Mouse (Mus musculus) right cerebral cortex, postnatal 36 days (tissue): Measurements from ENCODE around the gene Spred2.
"Not testable (repeated sequence)": the region's sequence is repeated elsewhere in the genome, so short reads cannot be mapped to it uniquely, and the experiment has no call there.

Source experiments
- DNase-seq, 2 experiments: peaks; one replicate each; pipeline ENCODE4 v3.0.0; 2022; ENCODE audit warnings: low spot score in 2 of 2, mixed read lengths in 1 of 2

Gene Spred2

DNA sequence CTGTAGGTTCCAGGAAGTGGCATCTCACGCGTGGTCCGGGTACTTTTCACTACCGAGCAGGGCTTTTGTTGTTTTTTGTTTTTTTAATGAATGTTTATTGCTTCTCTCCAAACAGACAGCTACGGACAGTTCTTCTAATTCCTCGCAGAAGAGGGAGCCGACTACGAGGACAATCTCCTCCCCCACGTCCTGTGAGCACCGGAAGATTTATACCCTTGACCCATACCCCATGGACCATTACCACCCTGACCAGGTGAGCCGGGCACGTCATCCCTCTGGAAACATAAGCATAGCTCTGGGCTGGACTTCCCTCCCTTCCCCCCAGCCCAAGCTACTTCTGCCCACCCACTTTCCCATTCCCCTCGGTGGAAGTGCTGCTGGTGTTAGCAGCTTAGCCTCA lies 93.8 kb downstream of the Spred2 start:
- no peak for DNase-seq

DNA sequence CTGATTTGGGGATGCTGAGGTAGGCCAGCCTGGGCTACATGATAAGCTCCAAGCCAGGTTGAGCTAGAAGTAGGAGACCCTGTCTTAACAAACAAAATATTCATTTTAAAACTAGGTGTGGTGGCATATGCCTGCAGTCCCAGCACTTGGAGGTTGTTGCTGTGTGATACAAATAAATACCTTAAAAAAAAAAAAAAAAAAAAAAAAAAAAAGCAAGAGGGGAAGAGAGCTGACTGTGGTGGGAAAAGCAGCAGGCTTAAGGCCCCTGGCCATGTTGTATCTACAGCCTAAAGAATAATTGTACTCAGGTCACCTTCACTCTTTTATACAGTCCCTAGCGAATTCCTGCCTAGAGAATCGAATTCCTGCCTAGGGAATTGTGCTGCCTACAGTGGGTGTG lies 94.7 kb downstream of the Spred2 start:
- no peak for DNase-seq

DNA sequence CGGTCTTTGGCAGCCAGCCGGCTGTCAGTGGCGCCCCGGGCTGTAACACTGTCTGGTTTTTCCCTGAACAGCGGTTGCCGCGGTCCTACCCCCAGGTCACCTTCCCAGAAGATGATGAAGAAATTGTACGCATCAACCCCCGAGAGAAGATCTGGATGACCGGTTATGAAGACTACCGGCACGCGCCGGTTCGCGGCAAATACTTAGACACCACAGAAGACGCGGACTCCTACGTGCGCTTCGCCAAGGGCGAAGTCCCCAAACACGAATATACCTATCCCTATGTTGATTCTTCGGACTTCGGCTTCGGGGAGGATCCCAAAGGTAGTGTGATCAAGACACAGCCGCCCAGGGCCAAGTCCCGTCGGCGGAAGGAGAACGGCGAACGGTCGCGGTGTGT lies 96.5 kb downstream of the Spred2 start:
- DNase-seq: no peak

DNA sequence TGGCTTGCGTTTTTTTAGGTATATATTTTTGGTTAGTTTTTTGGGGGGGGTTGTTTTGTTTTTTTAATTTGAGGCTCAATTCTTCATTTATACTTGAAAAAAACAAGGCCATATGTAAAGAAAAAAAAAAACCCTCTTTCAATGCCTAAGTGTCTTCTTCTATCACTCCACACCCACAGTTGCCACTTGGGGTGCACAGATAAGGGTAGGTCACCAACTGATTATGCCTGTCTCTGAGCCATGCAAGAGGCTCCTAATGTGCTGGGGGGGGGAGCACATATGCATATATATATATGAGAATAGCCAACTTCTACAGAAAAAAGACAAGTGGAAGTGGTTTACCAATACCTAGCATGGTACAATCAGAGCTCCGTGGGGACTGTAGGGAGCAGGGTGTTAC lies 98.3 kb downstream of the Spred2 start:
- DNase-seq: no peak

GRCm38 (mm10) chr11:20022911-20023482 lies 98.8 kb downstream of the Spred2 start:
- no peak for DNase-seq

DNA sequence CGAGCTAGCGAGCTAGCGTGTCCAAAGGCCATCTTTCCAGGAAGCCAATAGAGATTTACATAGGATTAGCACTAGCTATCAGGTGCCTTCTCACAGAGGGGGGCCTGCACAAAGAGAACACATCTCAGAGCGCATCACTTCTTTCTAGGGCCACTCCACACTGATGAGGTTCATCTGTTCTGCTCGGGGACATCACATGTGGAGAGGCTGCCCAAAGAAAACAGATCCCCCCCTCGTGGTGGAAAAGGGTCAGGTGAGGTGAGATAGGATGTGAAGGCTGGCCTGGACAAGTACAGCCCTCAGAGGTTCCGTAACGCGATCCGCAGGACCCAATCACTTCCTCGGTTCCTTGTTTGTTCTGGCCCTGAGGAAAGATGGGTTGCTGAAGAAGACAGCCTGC lies 101.7 kb downstream of the Spred2 start:
- no peak for DNase-seq

DNA sequence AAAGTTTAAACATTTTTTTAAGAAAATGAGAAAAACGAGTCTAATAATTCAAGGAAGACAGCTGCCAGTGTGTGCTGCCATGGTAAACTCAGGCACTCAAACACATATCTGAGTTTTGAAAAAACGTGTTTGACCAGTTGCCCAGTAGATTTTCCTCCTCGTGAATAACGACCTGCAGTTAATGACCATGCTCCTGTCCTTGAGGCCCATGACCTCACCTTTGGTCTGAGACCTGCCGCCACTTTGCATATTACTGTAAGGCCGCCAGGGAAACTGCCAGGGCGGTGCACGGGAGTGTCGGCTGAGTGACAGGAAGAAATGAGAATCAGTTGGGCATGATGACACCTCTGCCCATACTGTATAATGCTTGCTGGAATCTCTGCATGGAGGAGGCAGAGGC lies 103.5 kb downstream of the Spred2 start:
- DNase-seq: no peak

- no peak for DNase-seq
These were observed 104.2 kb downstream of the Spred2 start for GRCm38 (mm10) chr11:20028396-20028795.

- DNase-seq: no peak
These were observed 104.8 kb downstream of the Spred2 start for GRCm38 (mm10) chr11:20029014-20029413.

DNA sequence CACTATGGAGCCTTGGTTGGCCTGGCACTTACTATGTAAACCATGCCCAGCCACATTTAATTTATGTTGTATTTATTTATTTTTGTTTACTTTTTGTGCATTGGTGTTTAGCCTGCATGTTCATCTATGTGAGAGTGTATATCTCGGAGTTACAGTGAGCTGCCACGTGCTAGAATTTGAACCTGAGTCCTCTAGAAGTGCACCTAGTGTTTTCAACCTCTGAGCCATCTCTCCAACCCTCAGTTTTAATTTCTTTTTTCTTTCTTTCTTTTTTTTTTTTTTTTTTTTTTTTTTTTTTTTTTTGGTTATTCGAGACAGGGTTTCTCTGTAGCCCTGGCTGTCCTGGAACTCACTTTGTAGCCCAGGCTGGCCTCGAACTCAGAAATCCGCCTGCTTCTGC lies 106.8 kb downstream of the Spred2 start:
- DNase-seq: not testable (repeated sequence)

- DNase-seq: no peak
These were observed 107.4 kb downstream of the Spred2 start for GRCm38 (mm10) chr11:20031536-20031935.

DNA sequence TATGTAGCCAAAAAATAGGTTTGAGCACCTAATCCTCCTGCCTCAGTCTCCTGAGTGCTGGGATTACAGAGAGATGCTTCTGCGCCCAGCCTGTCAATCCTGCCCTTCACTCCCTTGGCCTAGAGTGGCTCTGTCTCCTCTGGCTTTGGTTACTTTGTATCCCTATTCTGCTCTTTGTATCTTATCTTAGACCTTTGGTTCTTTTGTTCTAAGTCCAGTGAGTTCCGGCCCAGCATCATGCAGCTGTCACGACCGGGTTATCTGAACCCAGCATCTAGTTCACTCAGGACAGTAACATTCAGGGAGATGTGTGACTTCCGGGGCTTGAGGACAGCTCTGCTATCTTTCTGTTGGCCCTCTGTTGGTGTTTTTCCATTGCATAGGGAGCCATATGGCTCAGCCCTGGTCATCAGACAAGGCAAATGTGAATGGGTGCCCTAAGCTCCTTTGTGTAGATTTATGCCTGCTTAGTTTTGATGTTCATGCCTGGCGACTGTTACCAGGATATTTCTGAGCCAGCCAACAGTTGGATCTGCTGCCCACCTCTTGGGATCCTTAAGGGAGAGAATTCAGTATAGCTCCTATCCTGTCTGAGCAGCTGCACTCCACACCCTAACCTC lies 109.5 kb downstream of the Spred2 start:
- DNase-seq: no peak

DNA sequence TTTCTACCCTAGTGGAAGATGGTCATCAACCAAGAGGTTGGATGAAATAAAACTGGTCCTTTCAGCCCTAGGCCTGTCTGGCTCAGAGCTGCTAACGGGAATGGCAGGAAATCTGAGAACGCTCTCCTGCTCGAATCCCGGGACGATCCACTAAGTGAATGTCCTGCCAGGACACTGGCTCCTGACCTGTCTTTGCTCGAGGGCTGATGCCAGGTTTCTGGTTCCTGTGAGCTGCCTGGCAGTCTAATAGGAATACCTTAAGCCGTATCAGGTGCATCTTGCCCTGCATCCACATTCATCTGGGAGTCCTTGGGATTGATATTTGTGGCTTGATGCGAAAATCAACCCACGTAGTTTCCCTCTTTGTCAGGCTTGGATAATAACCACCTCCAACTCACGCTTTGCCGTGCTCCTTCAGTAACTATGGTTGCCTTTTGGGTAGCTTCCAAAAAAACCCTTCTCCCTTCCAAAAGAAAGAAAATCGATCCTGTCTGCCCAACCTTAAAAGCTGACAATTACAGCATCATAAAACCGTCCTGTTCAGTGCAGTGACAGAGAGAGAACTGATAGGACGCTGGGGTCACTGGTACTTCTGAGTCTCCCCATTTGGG lies 110.3 kb downstream of the Spred2 start:
- DNase-seq: no peak

DNA sequence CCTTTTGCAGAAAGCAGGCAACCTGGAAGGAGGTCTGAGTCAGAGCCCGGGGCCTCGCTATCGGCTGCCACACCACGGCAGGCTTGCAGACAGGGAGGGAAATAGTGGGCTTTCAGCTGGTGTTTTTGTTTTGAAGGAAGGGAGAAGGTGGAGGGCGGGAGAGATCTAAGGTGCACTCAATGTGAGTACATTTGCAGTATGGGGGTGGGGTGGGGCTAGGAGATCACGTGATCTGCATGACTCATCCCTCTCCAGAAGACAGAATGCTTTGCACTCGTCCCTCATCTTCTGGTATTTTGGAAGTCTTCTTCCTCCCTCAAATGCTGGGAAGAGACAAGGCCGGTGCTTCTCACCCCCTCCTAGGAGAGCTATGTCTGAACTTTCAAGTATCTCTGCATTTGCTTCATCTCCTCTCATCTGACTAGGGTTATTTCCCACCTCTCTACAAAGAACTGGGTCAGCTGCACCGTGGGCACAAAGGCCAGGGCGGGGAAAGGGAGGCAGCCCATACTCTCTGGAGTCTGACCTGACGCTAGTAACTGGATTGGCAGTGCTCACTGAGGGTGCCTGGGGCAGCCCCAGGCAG lies 111.3 kb downstream of the Spred2 start:
- DNase-seq: peak; percentile 74 to 77

DNA sequence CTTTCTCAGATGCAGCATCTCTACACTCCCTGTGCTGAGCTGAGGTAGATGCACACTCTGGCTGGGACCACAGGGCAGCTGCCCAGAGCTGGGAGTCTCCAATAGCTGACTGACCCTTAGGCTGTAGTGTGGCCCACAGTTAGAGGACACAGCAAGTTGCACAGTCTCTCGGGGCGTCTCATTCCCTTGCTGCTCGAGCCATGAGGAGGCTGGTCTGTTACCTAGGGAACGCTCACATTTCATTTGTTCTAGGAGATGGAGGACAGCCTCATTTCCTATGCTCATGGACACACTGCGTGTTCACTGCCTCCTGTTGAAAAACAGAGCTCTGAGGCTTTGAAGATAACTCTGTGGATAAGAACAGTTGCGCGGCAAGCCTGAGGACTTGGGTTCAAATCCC lies 111.8 kb downstream of the Spred2 start:
- peak in 1 of 2 experiments; percentile 40 for DNase-seq

DNA sequence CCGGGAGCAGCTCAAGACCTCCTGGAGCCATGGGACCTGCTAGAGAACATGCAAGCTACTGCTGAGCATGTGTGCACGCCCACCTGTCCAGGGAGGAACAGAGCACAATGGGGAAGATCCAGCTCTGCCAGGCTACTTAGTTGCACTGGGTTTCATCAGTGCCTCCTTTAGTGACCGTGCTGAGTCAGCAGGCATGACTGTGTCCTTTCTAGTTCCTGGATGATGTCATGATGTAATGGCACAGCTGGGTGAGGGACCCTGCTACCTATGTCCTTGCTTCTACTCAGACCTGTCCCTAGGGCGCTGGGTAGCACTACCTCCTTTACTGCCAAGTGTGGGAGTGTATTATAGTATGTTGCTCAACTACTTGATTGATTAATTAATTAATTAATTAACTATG lies 113.6 kb downstream of the Spred2 start:
- no peak for DNase-seq

DNA sequence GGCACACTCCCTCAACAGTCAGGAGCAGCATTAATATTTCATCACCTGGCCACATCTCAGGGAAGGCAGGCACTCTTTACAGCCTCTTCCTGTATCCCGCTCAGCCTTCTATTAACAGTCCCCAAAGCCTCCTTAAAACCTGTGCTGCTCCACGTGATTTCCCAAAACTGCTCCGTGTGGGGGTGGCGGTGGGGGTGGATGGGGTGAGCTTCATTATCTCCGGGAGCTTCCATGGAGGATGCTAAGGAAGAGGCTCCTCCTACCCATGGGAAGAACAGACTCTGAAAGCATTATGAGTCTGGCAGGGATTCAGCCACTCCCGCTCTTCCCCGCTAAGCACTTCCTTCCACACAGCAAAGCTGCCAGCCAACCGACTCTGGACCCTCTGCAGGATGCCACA lies 114.5 kb downstream of the Spred2 start:
- DNase-seq: peak; percentile 72 to 80

DNA sequence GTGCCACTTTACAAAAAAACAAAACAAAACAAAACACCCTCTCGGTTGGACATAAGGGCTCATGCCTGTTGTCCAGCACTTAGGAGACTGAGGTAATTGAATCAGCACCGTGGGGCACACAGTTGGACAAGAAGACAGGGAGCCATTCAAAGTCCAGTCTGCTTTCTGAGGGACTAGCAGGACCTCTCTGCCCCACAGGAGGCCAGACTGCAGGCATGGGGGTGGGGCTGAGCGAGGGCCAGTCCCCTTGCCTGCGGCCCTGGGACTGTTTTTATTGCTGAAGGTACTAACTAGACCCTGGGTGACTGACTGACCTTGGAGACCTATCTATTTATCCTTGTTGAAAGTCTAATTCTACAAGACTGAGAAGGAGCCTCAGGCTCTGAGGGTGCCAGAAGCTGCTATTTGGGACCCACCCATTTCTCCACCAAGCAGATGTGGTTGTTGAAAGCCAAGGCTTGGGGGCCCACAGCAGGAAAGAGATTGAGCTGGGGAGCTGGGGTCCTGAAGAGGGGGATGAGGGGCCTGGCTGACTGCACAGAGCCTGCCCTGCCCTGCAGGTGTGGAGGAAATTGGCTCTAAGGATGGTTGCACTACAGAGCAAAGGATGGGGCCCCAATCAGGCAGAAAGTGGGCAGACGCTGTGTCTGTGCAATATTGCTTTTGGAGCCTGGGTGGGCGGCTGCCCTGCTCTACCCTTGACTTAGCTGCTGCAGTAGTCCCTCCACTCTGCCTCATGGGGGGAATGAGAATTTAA lies 117.2 kb downstream of the Spred2 start:
- no peak for DNase-seq

GRCm38 (mm10) chr11:20042106-20042505 lies 117.9 kb downstream of the Spred2 start:
- peak in 1 of 2 experiments; percentile 44 for DNase-seq

DNA sequence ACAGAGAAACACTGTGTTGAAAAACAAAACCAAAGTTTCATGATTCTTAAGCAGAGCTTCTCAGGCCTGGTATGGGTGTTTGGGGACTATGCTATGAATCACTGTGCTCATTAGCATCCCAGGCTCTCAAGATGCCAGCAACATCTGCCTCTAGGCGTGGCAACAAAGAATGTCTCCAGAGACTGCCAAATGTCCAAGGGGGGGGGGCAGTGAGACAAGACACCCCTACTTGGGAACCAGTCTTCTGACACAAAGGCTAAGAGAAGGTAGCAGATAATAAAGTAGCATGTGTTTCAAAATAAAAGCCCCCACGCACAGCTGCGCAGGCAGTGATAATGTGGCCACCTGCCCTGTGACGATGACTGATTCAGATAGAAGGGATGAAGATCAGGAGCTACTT lies 119.1 kb downstream of the Spred2 start:
- peak; percentile 36 to 50 for DNase-seq

DNA sequence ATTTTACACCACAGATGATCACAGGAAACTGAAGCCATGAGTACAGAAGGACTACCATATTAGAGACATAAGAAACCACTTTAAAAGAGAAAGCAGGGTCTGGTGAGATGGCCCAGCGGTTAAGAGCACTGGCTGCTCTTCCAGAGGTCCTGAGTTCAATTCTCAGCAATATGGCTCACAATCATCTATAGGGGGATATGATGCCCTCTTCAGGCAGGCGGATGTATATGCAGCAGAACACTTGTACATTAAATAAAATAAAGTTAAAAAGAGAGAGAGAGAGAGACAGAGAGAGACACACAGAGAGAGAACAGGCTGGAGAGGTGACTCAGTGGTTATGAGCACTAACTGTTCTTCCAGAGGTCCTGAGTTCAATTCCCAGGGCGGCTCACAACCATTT lies 121.4 kb downstream of the Spred2 start:
- no peak for DNase-seq

DNA sequence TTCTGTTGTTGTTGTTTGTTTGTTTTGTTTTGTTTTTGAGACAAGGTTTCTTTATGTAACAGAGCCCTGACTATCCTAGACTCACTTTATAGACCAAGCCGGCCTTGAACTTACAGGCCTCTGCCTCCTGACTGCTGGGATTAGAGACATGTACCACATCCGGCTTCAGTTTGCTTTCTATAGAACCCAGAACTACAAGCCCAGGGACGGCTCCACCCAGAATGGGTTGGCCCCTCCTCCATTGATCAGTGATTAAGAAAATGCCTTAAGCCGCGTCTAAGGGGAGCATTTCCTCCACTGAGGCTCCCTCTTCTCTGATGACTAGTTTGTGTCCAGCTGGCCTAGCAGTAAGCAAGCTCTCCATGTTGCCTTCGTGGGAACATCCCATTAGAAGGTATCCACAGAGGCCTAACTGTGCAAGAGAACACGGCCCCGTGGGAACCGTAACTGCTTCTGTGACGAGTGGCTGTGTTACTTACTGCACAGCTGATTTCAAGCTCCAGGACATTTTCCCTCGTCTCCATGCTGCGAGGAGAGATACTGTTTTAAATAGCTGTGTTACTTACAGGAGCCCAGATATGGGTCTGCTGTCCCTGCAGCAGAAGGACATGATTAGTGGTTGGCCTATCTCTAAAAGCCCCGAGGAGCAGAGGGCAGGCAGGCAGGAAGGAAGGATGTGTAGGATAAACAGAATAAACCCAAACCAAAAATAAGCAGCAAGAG lies 128.8 kb downstream of the Spred2 start:
- DNase-seq: no peak
